Mouse (Mus musculus): ENCODE measurements around the gene Rgs5. TPM values are rescaled to one million over a fixed set of nuclear protein-coding genes. Genes with fewer than 3 reads are reported as not detected.

Gene Rgs5
- total RNA-seq, 1 experiment = 0.76 TPM

DNA sequence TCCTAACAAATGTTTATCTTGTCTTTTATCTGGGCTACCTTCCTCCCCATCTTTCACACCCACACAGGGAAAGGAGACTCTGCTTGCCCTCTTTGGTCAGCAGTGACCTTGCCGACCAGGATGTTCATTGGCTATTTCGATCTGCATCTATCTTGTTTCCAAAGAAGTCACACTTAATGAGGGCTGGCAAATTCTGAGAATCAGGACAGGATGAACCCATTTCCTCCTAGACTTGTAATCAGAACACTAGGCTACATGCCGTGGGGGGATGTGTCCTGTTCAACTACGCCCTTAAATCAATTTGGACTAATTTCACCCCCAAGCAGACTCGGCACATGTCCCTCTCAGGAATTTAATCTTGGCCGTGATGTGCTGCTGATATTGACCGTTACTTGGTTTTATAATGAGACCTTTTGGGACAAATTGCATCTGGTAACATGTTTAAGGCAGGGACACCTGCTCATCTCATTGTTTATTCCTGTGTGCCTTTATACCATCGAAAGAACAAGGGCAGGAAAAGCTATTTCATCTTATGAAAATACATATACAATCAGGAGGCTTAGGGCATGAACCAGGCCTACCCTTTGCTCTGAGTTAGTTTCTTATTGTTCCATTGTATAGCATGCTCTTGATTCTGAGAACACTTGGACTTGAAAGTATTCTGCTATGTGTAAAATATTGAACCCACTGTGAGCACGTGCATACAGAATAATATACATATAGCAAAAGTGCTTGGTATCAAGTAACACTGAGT is 25.3 kb downstream of the Rgs5 start:
- no peaks in the 10 kb centered on the region for H3K4me1 ChIP-seq (ENCODE audit: control insufficient read depth in 2 of 2, insufficient read depth in 2 of 2, low read length in 2 of 2, poor library complexity in 1 of 2)
- in situ Hi-C loops (cut with MboI; ENCODE audit: low sequenced_read_pairs in 2 of 2, unreplicated experiment in 2 of 2) = no loop called here
- H3K27ac ChIP-seq (ENCODE audit: insufficient read depth, low read depth, low read length, poor library complexity, severe bottlenecking) = no peak overlapping the region
- no peaks in the 10 kb centered on the region for H3K9me3 ChIP-seq (ENCODE audit: control insufficient read depth, insufficient read depth, low read depth, low read length)
- H3K4me3 ChIP-seq (ENCODE audit: insufficient read depth in 1 of 2, low read depth in 1 of 2, low read length in 2 of 2, poor library complexity in 1 of 2, severe bottlenecking in 1 of 2) = no peak overlapping the region
- no peaks in the 10 kb centered on the region; the same call in 1 of the 2 replicates for H3K36me3 ChIP-seq (ENCODE audit: control insufficient read depth, insufficient read depth, low read length, poor library complexity, severe bottlenecking)
- TF ChIP-seq HCFC1 (IDR thresholded peaks at IDR 0.05; ENCODE audit: borderline replicate concordance, insufficient read depth, low read length) (no peak), CHD2 (IDR thresholded peaks at IDR 0.05; ENCODE audit: low read depth, low read length) (no peak), MAFK (IDR thresholded peaks at IDR 0.05; ENCODE audit: insufficient read depth, low read depth, low read length) (no peak)
- DNase-seq (ENCODE audit: low read depth, low spot score) = no peak
- no peak overlapping the region for H3K9ac ChIP-seq (ENCODE audit: insufficient read depth, low read depth, low read length, poor library complexity, severe bottlenecking)

DNA sequence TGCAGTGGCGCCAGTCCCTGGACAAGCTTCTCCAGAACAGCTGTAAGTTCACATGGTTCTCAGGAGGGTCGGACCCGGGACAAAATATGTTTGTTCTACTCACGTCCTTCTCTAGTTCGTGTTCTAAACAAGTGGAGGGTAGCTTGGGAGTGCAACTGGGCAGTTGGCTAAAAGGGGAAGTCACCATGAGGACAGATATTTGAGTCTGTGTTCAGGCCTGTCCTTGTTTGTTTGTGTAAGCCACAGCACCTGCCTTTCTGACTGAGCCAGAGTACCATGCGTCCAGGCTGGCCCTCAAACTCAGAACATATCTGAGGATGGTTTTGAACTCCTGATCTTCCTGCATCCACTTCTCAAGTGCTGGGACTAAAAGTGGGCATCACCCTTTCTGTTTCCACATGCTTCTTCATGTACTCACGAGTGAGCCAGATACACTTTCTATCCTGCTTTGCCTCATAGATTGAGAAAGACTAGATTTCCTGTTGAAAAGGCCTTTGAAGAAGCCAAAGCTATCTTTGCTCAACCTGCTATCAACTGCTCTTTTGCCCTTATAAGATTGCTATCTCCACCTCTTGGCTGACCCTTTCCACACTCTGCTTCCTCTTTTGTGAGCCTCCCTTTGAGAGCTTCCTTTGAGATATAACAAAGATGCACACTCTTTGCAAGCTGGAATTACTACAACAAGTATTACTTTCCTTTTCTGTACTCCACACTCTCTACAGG is 27.6 kb downstream of the Rgs5 start:
- Histone ChIP-seq H3K9ac (ENCODE audit: insufficient read depth, low read depth, low read length, poor library complexity, severe bottlenecking) (no peak overlapping the region), H3K4me1 (ENCODE audit: control insufficient read depth in 2 of 2, insufficient read depth in 2 of 2, low read length in 2 of 2, poor library complexity in 1 of 2) (no peaks in the 10 kb centered on the region), H3K9me3 (ENCODE audit: control insufficient read depth, insufficient read depth, low read depth, low read length) (no peaks in the 10 kb centered on the region), H3K4me3 (ENCODE audit: insufficient read depth in 1 of 2, low read depth in 1 of 2, low read length in 2 of 2, poor library complexity in 1 of 2, severe bottlenecking in 1 of 2) (no peak overlapping the region), H3K36me3 (ENCODE audit: control insufficient read depth, insufficient read depth, low read length, poor library complexity, severe bottlenecking) (no peaks in the 10 kb centered on the region; the same call in 1 of the 2 replicates), H3K27ac (ENCODE audit: insufficient read depth, low read depth, low read length, poor library complexity, severe bottlenecking) (no peak overlapping the region)
- in situ Hi-C loops (cut with MboI; ENCODE audit: low sequenced_read_pairs in 2 of 2, unreplicated experiment in 2 of 2) = no loop called here
- no peak for TF ChIP-seq ZC3H11A (IDR thresholded peaks at IDR 0.05; ENCODE audit: borderline replicate concordance, low read depth, low read length)
- no peak for TF ChIP-seq CHD2 (IDR thresholded peaks at IDR 0.05; ENCODE audit: low read depth, low read length)
- TF ChIP-seq ZNF384 (IDR thresholded peaks at IDR 0.05; ENCODE audit: low read depth, low read length) = no peak
- TF ChIP-seq MAFK (IDR thresholded peaks at IDR 0.05; ENCODE audit: insufficient read depth, low read depth, low read length) = no peak
- no peak for TF ChIP-seq HCFC1 (IDR thresholded peaks at IDR 0.05; ENCODE audit: borderline replicate concordance, insufficient read depth, low read length)
- DNase-seq (ENCODE audit: low read depth, low spot score) = no peak

DNA sequence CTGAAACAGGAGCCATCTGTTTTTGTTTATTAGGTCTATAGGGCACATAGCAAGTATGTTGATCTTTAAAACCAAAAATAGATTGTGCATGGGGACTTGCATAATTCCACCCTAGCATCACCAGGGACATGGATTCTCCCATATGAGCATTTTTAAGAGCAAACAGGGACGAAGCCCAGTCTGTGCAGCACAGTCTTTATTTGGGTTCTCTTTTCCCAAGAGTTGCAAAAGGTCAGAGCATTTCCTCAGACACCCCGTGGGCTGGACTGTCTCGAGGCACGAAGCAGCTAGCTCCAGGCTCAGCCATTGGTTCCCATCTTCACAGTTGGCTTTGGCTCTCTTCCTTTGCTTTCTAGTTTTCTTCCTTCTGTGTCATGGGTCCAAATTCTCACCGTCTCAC is 30.0 kb downstream of the Rgs5 start:
- Histone ChIP-seq H3K4me3 (ENCODE audit: insufficient read depth in 1 of 2, low read depth in 1 of 2, low read length in 2 of 2, poor library complexity in 1 of 2, severe bottlenecking in 1 of 2) (no peak overlapping the region), H3K36me3 (ENCODE audit: control insufficient read depth, insufficient read depth, low read length, poor library complexity, severe bottlenecking) (no peaks in the 10 kb centered on the region; the same call in 1 of the 2 replicates), H3K27ac (ENCODE audit: insufficient read depth, low read depth, low read length, poor library complexity, severe bottlenecking) (no peak overlapping the region), H3K9me3 (ENCODE audit: control insufficient read depth, insufficient read depth, low read depth, low read length) (no peaks in the 10 kb centered on the region), H3K4me1 (ENCODE audit: control insufficient read depth in 2 of 2, insufficient read depth in 2 of 2, low read length in 2 of 2, poor library complexity in 1 of 2) (no peaks in the 10 kb centered on the region), H3K9ac (ENCODE audit: insufficient read depth, low read depth, low read length, poor library complexity, severe bottlenecking) (no peak overlapping the region)
- no peak for TF ChIP-seq HCFC1 (IDR thresholded peaks at IDR 0.05; ENCODE audit: borderline replicate concordance, insufficient read depth, low read length)
- no peak for TF ChIP-seq MAFK (IDR thresholded peaks at IDR 0.05; ENCODE audit: insufficient read depth, low read depth, low read length)
- no peak for TF ChIP-seq ZC3H11A (IDR thresholded peaks at IDR 0.05; ENCODE audit: borderline replicate concordance, low read depth, low read length)
- TF ChIP-seq CHD2 (IDR thresholded peaks at IDR 0.05; ENCODE audit: low read depth, low read length) = no peak
- no peak for TF ChIP-seq ZNF384 (IDR thresholded peaks at IDR 0.05; ENCODE audit: low read depth, low read length)
- no peak for DNase-seq (ENCODE audit: low read depth, low spot score)
- in situ Hi-C loops (cut with MboI; ENCODE audit: low sequenced_read_pairs in 2 of 2, unreplicated experiment in 2 of 2) = no loop called here

DNA sequence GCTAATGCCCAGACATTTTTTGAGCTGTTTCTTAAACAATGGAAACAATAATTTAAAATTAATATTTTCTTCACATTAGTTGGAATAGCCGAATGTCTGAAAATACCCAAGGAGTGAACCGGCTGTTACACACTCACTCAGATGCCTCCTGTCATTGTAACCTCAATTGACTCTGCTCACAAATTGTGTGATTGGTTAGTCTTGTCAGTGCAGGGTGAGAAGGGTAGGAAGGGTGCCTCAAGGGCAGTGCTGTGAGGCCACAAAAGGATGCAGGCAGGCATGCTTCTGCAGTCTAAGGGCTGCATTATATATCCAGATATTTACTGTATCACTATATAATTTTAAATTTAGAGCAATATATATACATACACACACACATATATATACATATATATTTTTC is 37.7 kb downstream of the Rgs5 start:
- no peak for DNase-seq (ENCODE audit: low read depth, low spot score)
- no peak overlapping the region for H3K9ac ChIP-seq (ENCODE audit: insufficient read depth, low read depth, low read length, poor library complexity, severe bottlenecking)
- no peaks in the 10 kb centered on the region for H3K9me3 ChIP-seq (ENCODE audit: control insufficient read depth, insufficient read depth, low read depth, low read length)
- H3K4me3 ChIP-seq (ENCODE audit: insufficient read depth in 1 of 2, low read depth in 1 of 2, low read length in 2 of 2, poor library complexity in 1 of 2, severe bottlenecking in 1 of 2) = no peak overlapping the region
- no peaks in the 10 kb centered on the region for H3K36me3 ChIP-seq (ENCODE audit: control insufficient read depth, insufficient read depth, low read length, poor library complexity, severe bottlenecking)
- H3K27ac ChIP-seq (ENCODE audit: insufficient read depth, low read depth, low read length, poor library complexity, severe bottlenecking) = no peak overlapping the region
- TF ChIP-seq ZC3H11A (IDR thresholded peaks at IDR 0.05; ENCODE audit: borderline replicate concordance, low read depth, low read length) (no peak), ZNF384 (IDR thresholded peaks at IDR 0.05; ENCODE audit: low read depth, low read length) (no peak), CHD2 (IDR thresholded peaks at IDR 0.05; ENCODE audit: low read depth, low read length) (no peak), MAFK (IDR thresholded peaks at IDR 0.05; ENCODE audit: insufficient read depth, low read depth, low read length) (no peak), HCFC1 (IDR thresholded peaks at IDR 0.05; ENCODE audit: borderline replicate concordance, insufficient read depth, low read length) (no peak)
- no peaks in the 10 kb centered on the region for H3K4me1 ChIP-seq (ENCODE audit: control insufficient read depth in 2 of 2, insufficient read depth in 2 of 2, low read length in 2 of 2, poor library complexity in 1 of 2)
- in situ Hi-C loops (cut with MboI; ENCODE audit: low sequenced_read_pairs in 2 of 2, unreplicated experiment in 2 of 2) = no loop called here

Measured in ES-E14 (cell line).